28 mouse cellular contexts compared by ENCODE assay signal in the genomic region with DNA sequence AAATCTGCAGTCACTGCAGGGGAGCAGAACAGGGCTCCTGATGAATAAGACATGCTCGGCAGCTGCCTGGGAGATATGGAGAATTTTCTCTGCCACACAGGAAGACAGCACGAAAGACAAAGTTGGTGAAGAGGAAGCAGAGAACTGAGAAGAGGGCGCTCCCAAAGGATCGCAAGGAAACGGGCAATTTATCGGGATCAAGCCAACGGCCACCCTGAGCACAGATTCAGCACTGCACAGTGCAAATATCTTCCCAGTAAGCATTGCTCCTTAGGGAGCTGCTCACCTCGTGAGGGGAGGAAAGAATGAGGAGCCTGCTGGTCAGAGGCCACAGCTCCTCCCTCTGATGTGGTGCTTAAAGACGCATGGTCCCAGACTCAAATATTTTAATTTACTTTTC. TPM values are rescaled to one million over a fixed set of nuclear protein-coding genes. Genes with fewer than 3 reads are reported as not detected.
DNase-seq lines count a peak whose midpoint lies in the region; ATAC-seq and TF ChIP-seq lines count a peak whose summit lies in the region.
"Had no signal": no experiment of that assay in that cellular context is flagged by ENCODE, and none has a peak within 500 bp of the region (broad histone marks: within the 10 kb centered on the region; RNA-seq: fewer than 3 reads in every experiment).

No protein-coding gene starts in this region.

- DNase-seq in cerebellum, postnatal 10 days = peak; percentile 13 to 31
- DNase-seq in cerebellum, adult 18-20 months = no peak
- DNase-seq in forebrain, postnatal 0 days = no peak
- no peak for DNase-seq in hindbrain, embryonic 10.5 days (ENCODE audit: low spot score)
- no peak for DNase-seq in hindbrain, embryonic 14.5 days (ENCODE audit: low spot score)
- DNase-seq in midbrain, embryonic 10.5 days (ENCODE audit: low spot score) = no peak
- no peak for DNase-seq in midbrain, postnatal 0 days (ENCODE audit: low spot score)
- DNase-seq: adrenal gland, adult 8-10 months; adrenal gland, postnatal 25 days; cerebellum, adult 11-12 months; cerebellum, adult 9-10 months; cerebellum, postnatal 25 days; gastrocnemius, postnatal 10 days; gastrocnemius, postnatal 36 days; heart, postnatal 36 days; kidney, adult 11 months; kidney, adult 8-10 months had no signal

- H3K27ac ChIP-seq in forebrain, embryonic 13.5 days = no peak overlapping the region; the same call in 1 of the 2 replicates
- no peak overlapping the region for H3K27ac ChIP-seq in forebrain, postnatal 0 days (ENCODE audit: low read depth, low read length)
- peak overlapping the region; percentile 36; the same call in 1 of the 2 replicates for H3K27ac ChIP-seq in hindbrain, embryonic 10.5 days
- no peak overlapping the region for H3K27ac ChIP-seq in hindbrain, embryonic 14.5 days
- peak overlapping the region; percentile 7; the same call in 1 of the 2 replicates for H3K27ac ChIP-seq in midbrain, embryonic 10.5 days (replicated peaks)
- no peak overlapping the region for H3K27ac ChIP-seq in midbrain, postnatal 0 days (ENCODE audit: low read depth, low read length)
- H3K27ac ChIP-seq: embryonic facial prominence, embryonic 12.5 days; embryonic facial prominence, embryonic 15.5 days; hindbrain, embryonic 12.5 days; intestine, embryonic 15.5 days had no signal

- no peak overlapping the region for H3K9ac ChIP-seq in forebrain, embryonic 13.5 days
- H3K9ac ChIP-seq in forebrain, postnatal 0 days = no peak overlapping the region
- H3K9ac ChIP-seq in hindbrain, embryonic 14.5 days = no peak overlapping the region
- no peak overlapping the region for H3K9ac ChIP-seq in midbrain, postnatal 0 days (replicated peaks; ENCODE audit: low read length, poor library complexity, severe bottlenecking)
- H3K9ac ChIP-seq: embryonic facial prominence, embryonic 12.5 days; embryonic facial prominence, embryonic 15.5 days; hindbrain, embryonic 12.5 days; intestine, embryonic 15.5 days had no signal

- H3K36me3 ChIP-seq in forebrain, embryonic 13.5 days (ENCODE audit: poor library complexity, severe bottlenecking) = no peaks in the 10 kb centered on the region
- no peaks in the 10 kb centered on the region for H3K36me3 ChIP-seq in forebrain, postnatal 0 days (ENCODE audit: insufficient read depth)
- no peaks in the 10 kb centered on the region for H3K36me3 ChIP-seq in hindbrain, embryonic 10.5 days
- no peaks in the 10 kb centered on the region for H3K36me3 ChIP-seq in hindbrain, embryonic 14.5 days (replicated peaks; ENCODE audit: control insufficient read depth, insufficient read depth)
- no peaks in the 10 kb centered on the region for H3K36me3 ChIP-seq in midbrain, embryonic 10.5 days
- no peaks in the 10 kb centered on the region for H3K36me3 ChIP-seq in midbrain, postnatal 0 days (ENCODE audit: insufficient read depth, low read length)
- H3K36me3 ChIP-seq: embryonic facial prominence, embryonic 12.5 days; embryonic facial prominence, embryonic 15.5 days; hindbrain, embryonic 12.5 days; intestine, embryonic 15.5 days had no signal

- 71% methylated on average over 9 of the region's 9 CpGs for WGBS in forebrain, embryonic 13.5 days
- 67% methylated on average over 9 of the region's 9 CpGs for WGBS in forebrain, postnatal 0 days
- WGBS in hindbrain, embryonic 10.5 days = 62% methylated on average over 9 of the region's 9 CpGs
- WGBS in hindbrain, embryonic 14.5 days = 42% methylated on average over 9 of the region's 9 CpGs
- 70% methylated on average over 9 of the region's 9 CpGs for WGBS in midbrain, embryonic 10.5 days
- WGBS in midbrain, postnatal 0 days = 51% methylated on average over 9 of the region's 9 CpGs

- H3K9me3 ChIP-seq in forebrain, embryonic 13.5 days (replicated peaks) = no peaks in the 10 kb centered on the region
- no peaks in the 10 kb centered on the region for H3K9me3 ChIP-seq in forebrain, postnatal 0 days (ENCODE audit: low read length)
- H3K9me3 ChIP-seq in hindbrain, embryonic 10.5 days = no peaks in the 10 kb centered on the region
- H3K9me3 ChIP-seq in hindbrain, embryonic 14.5 days (ENCODE audit: control insufficient read depth, low read length) = no peaks in the 10 kb centered on the region
- H3K9me3 ChIP-seq in midbrain, embryonic 10.5 days (replicated peaks) = no peaks in the 10 kb centered on the region
- no peaks in the 10 kb centered on the region for H3K9me3 ChIP-seq in midbrain, postnatal 0 days (ENCODE audit: low read length)
- H3K9me3 ChIP-seq: embryonic facial prominence, embryonic 12.5 days; embryonic facial prominence, embryonic 15.5 days; hindbrain, embryonic 12.5 days; intestine, embryonic 15.5 days had no signal

- H3K4me1 ChIP-seq in forebrain, embryonic 13.5 days = peaks cover 15% of the 10 kb centered on the region
- H3K4me1 ChIP-seq in forebrain, postnatal 0 days (ENCODE audit: insufficient read depth) = no peaks in the 10 kb centered on the region
- H3K4me1 ChIP-seq in hindbrain, embryonic 10.5 days (replicated peaks) = peaks cover 42% of the 10 kb centered on the region
- H3K4me1 ChIP-seq in hindbrain, embryonic 14.5 days (replicated peaks; ENCODE audit: control insufficient read depth, insufficient read depth, low read length) = peaks cover 16% of the 10 kb centered on the region
- H3K4me1 ChIP-seq in midbrain, embryonic 10.5 days = peaks cover 37% of the 10 kb centered on the region
- no peaks in the 10 kb centered on the region for H3K4me1 ChIP-seq in midbrain, postnatal 0 days (ENCODE audit: insufficient read depth, low read length)
- H3K4me1 ChIP-seq: embryonic facial prominence, embryonic 15.5 days; intestine, embryonic 15.5 days had no signal

- H3K27me3 ChIP-seq in forebrain, embryonic 13.5 days = no peaks in the 10 kb centered on the region
- no peaks in the 10 kb centered on the region for H3K27me3 ChIP-seq in forebrain, postnatal 0 days (ENCODE audit: insufficient read depth, low read length)
- no peaks in the 10 kb centered on the region; the same call in 1 of the 2 replicates for H3K27me3 ChIP-seq in hindbrain, embryonic 10.5 days (ENCODE audit: insufficient read depth, poor library complexity, severe bottlenecking)
- no peaks in the 10 kb centered on the region for H3K27me3 ChIP-seq in hindbrain, embryonic 14.5 days (ENCODE audit: control insufficient read depth, insufficient read depth, low read length)
- no peaks in the 10 kb centered on the region for H3K27me3 ChIP-seq in midbrain, embryonic 10.5 days (ENCODE audit: low read depth, poor library complexity, severe bottlenecking)
- H3K27me3 ChIP-seq in midbrain, postnatal 0 days (ENCODE audit: insufficient read depth, low read length) = no peaks in the 10 kb centered on the region
- H3K27me3 ChIP-seq: embryonic facial prominence, embryonic 12.5 days; embryonic facial prominence, embryonic 15.5 days; intestine, embryonic 15.5 days had no signal

- no peak for ATAC-seq in forebrain, embryonic 13.5 days
- no peak for ATAC-seq in forebrain, postnatal 0 days
- ATAC-seq in hindbrain, embryonic 14.5 days (ENCODE audit: low FRiP score) = no peak
- ATAC-seq in midbrain, postnatal 0 days (ENCODE audit: low FRiP score) = no peak
- ATAC-seq: activated CD4-positive, CD25-positive, alpha-beta regulatory T cell, adult 4 months; intestine, embryonic 15.5 days had no signal

- TF ChIP-seq CTCF in forebrain, postnatal 0 days (IDR thresholded peaks at IDR 0.05; ENCODE audit: low read depth) = no peak
- no peak for TF ChIP-seq CTCF in midbrain, postnatal 0 days (IDR thresholded peaks at IDR 0.05)

- H3K4me3 ChIP-seq in forebrain, embryonic 13.5 days = no peak overlapping the region
- no peak overlapping the region for H3K4me3 ChIP-seq in forebrain, postnatal 0 days (ENCODE audit: low read depth, low read length)
- no peak overlapping the region for H3K4me3 ChIP-seq in hindbrain, embryonic 10.5 days
- no peak overlapping the region for H3K4me3 ChIP-seq in hindbrain, embryonic 14.5 days (replicated peaks; ENCODE audit: low read length)
- no peak overlapping the region for H3K4me3 ChIP-seq in midbrain, embryonic 10.5 days
- no peak overlapping the region for H3K4me3 ChIP-seq in midbrain, postnatal 0 days (ENCODE audit: low read depth, low read length)
- H3K4me3 ChIP-seq: embryonic facial prominence, embryonic 12.5 days; embryonic facial prominence, embryonic 15.5 days; hindbrain, embryonic 12.5 days; intestine, embryonic 15.5 days had no signal

- H3K4me2 ChIP-seq in forebrain, embryonic 13.5 days = peak overlapping the region; percentile 15; the same call in 1 of the 2 replicates
- H3K4me2 ChIP-seq in forebrain, postnatal 0 days (ENCODE audit: low read depth) = no peak overlapping the region
- H3K4me2 ChIP-seq in hindbrain, embryonic 14.5 days (replicated peaks) = no peak overlapping the region
- no peak overlapping the region for H3K4me2 ChIP-seq in midbrain, postnatal 0 days (ENCODE audit: low read depth, low read length, poor library complexity, severe bottlenecking)
- H3K4me2 ChIP-seq: embryonic facial prominence, embryonic 12.5 days; embryonic facial prominence, embryonic 15.5 days; heart, embryonic 11.5 days; hindbrain, embryonic 12.5 days; intestine, embryonic 15.5 days had no signal

RNA-seq across cellular contexts. Expression of gene D1Pas1, which starts 13.3 kb away (rescaled TPM):
- polyA plus RNA-seq in forebrain, embryonic 13.5 days (2015; fragmentation: Nextera tagmentation; extraction: Ambion mirVana) = not detected in 2 replicates
- total RNA-seq in forebrain, postnatal 0 days (2014; rRNA removed) = not detected in 2 replicates
- 0.12 TPM in 1 of 2 replicates, not detected in the other for polyA plus RNA-seq in forebrain, postnatal 0 days (2015; fragmentation: Nextera tagmentation; extraction: Ambion mirVana)
- polyA plus RNA-seq in hindbrain, embryonic 10.5 days (2016; fragmentation: Nextera tagmentation; extraction: Ambion mirVana) = 0.20 and 0.25 TPM in 2 replicates
- polyA plus RNA-seq in hindbrain, embryonic 14.5 days (2014; fragmentation: Nextera tagmentation; extraction: Ambion mirVana) = 0.22 and 0.28 TPM in 2 replicates
- polyA plus RNA-seq in midbrain, embryonic 10.5 days (2016; fragmentation: Nextera tagmentation; extraction: Ambion mirVana) = 0.15 and 0.27 TPM in 2 replicates
- not detected in 2 replicates for total RNA-seq in midbrain, postnatal 0 days (2014; rRNA removed)
- polyA plus RNA-seq in midbrain, postnatal 0 days (2015; fragmentation: Nextera tagmentation; extraction: Ambion mirVana) = 0.06 and 0.13 TPM in 2 replicates
- total RNA-seq: adrenal gland, adult 8-10 months; adrenal gland, postnatal 25 days; common myeloid progenitor, adult 5-6 weeks; gastrocnemius, adult 18-20 months; gastrocnemius, postnatal 10 days; gastrocnemius, postnatal 36 days; granulocyte monocyte progenitor cell, adult 5-6 weeks; heart, adult 8-10 months; heart, postnatal 36 days had no signal
- polyA plus RNA-seq: activated CD4-positive, CD25-positive, alpha-beta regulatory T cell, adult 4 months; embryonic facial prominence, embryonic 12.5 days had no signal

Comparison
In these comparisons a context has a peak if more than half of its experiments do, and no peak if none do; other contexts are left out.
1. DNase-seq: peak in cerebellum, postnatal 10 days (2 of 2); none in cerebellum, adult 18-20 months (0 of 2), forebrain, postnatal 0 days (single experiment), hindbrain, embryonic 10.5 days (single experiment), hindbrain, embryonic 14.5 days (single experiment), midbrain, embryonic 10.5 days (single experiment) and midbrain, postnatal 0 days (single experiment).
2. H3K27ac ChIP-seq: peak in hindbrain, embryonic 10.5 days (single experiment) and midbrain, embryonic 10.5 days (single experiment); none in forebrain, embryonic 13.5 days (single experiment), forebrain, postnatal 0 days (single experiment), hindbrain, embryonic 14.5 days (single experiment) and midbrain, postnatal 0 days (single experiment).